ENCODE assay signal across 8 mouse cellular contexts in genomic region chr4:128961301-128962028, GRCm38 (mm10). TPM values are rescaled to one million over a fixed set of nuclear protein-coding genes. Genes with fewer than 3 reads are reported as not detected.
A peak's percentile ranks its signal among the peaks of the same experiment; 100 is the strongest.
DNase-seq lines count a peak whose midpoint lies in the region; ATAC-seq and TF ChIP-seq lines count a peak whose summit lies in the region.

No protein-coding gene starts in this region.

- intact Hi-C loops in heart, postnatal 10 days (cut with DNase I) = no loop called here

- no peak for ATAC-seq in heart, embryonic 12.5 days (ENCODE audit: insufficient number of reproducible peaks, low FRiP score)
- no peak for ATAC-seq in forebrain, embryonic 11.5 days (replicated peaks; ENCODE audit: low FRiP score)
- no peak for ATAC-seq in liver, embryonic 15.5 days (ENCODE audit: insufficient read depth)

- H3K4me3 ChIP-seq in heart, embryonic 12.5 days = peak overlapping the region; percentile 65
- peak overlapping the region; percentile 89 for H3K4me3 ChIP-seq in E14TG2a.4 (replicated peaks; ENCODE audit: low read length)
- H3K4me3 ChIP-seq in forebrain, embryonic 11.5 days (ENCODE audit: low read depth, low read length) = peak overlapping the region; percentile 69
- peak overlapping the region; percentile 58 for H3K4me3 ChIP-seq in liver, embryonic 15.5 days (replicated peaks)

- H3K36me3 ChIP-seq in heart, embryonic 12.5 days = no peaks in the 10 kb centered on the region
- H3K36me3 ChIP-seq in E14TG2a.4 (ENCODE audit: insufficient read depth, low read length) = peaks cover 16% of the 10 kb centered on the region
- no peaks in the 10 kb centered on the region for H3K36me3 ChIP-seq in forebrain, embryonic 11.5 days (ENCODE audit: control insufficient read depth, insufficient read depth, low read length)
- no peaks in the 10 kb centered on the region for H3K36me3 ChIP-seq in liver, embryonic 15.5 days (replicated peaks)

- no peaks in the 10 kb centered on the region for H3K9me3 ChIP-seq in heart, embryonic 12.5 days (replicated peaks)
- H3K9me3 ChIP-seq in E14TG2a.4 (ENCODE audit: low read length) = no peaks in the 10 kb centered on the region
- H3K9me3 ChIP-seq in forebrain, embryonic 11.5 days (ENCODE audit: control insufficient read depth, low read length) = no peaks in the 10 kb centered on the region
- H3K9me3 ChIP-seq in liver, embryonic 15.5 days (replicated peaks) = no peaks in the 10 kb centered on the region

- TF ChIP-seq CTCF in E14TG2a.4 (conservative IDR thresholded peaks at IDR 0.05; ENCODE audit: low read length) = no peak

- peak overlapping the region; percentile 95 for H3K4me2 ChIP-seq in heart, embryonic 12.5 days
- peak overlapping the region; percentile 91 for H3K4me2 ChIP-seq in forebrain, embryonic 11.5 days (ENCODE audit: low read depth, low read length, severe bottlenecking)
- H3K4me2 ChIP-seq in liver, embryonic 15.5 days = peak overlapping the region; percentile 75

- H3K27me3 ChIP-seq in heart, embryonic 12.5 days (replicated peaks) = peaks cover 46% of the 10 kb centered on the region
- H3K27me3 ChIP-seq in E14TG2a.4 (ENCODE audit: insufficient read depth, low read length) = peaks cover 22% of the 10 kb centered on the region
- peaks cover 5% of the 10 kb centered on the region for H3K27me3 ChIP-seq in forebrain, embryonic 11.5 days (ENCODE audit: control insufficient read depth, insufficient read depth, low read length)
- peaks cover 79% of the 10 kb centered on the region for H3K27me3 ChIP-seq in liver, embryonic 15.5 days

- peak overlapping the region; percentile 84 for H3K9ac ChIP-seq in heart, embryonic 12.5 days
- peak overlapping the region; percentile 83 for H3K9ac ChIP-seq in forebrain, embryonic 11.5 days (ENCODE audit: low read length)
- peak overlapping the region; percentile 42; the same call in 1 of the 2 replicates for H3K9ac ChIP-seq in liver, embryonic 15.5 days

- DNase-seq in heart, postnatal 10 days = no peak
- no peak for DNase-seq in forebrain, embryonic 11.5 days (ENCODE audit: low spot score)
- no peak for DNase-seq in urinary bladder, adult 2 months (ENCODE audit: low spot score)
- no peak for DNase-seq in thymus, postnatal 14 days
- DNase-seq in spleen, postnatal 10 days (ENCODE audit: low spot score in 2 of 2) = no peak

- 8% methylated on average over 16 of the region's 16 CpGs for WGBS in heart, embryonic 12.5 days
- 6% methylated on average over 16 of the region's 16 CpGs for WGBS in forebrain, embryonic 11.5 days
- 6% methylated on average over 16 of the region's 16 CpGs for WGBS in liver, embryonic 15.5 days (ENCODE audit: insufficient replicate concordance)

- peaks cover 23% of the 10 kb centered on the region for H3K4me1 ChIP-seq in heart, embryonic 12.5 days (replicated peaks)
- H3K4me1 ChIP-seq in E14TG2a.4 (replicated peaks; ENCODE audit: low read depth, low read length) = peaks cover 62% of the 10 kb centered on the region
- peaks cover 7% of the 10 kb centered on the region; the same call in 1 of the 2 replicates for H3K4me1 ChIP-seq in forebrain, embryonic 11.5 days (replicated peaks; ENCODE audit: control insufficient read depth, insufficient read depth, low read length)
- H3K4me1 ChIP-seq in liver, embryonic 15.5 days (replicated peaks) = peaks cover 17% of the 10 kb centered on the region

- no peak overlapping the region for H3K27ac ChIP-seq in heart, embryonic 12.5 days (ENCODE audit: poor library complexity, severe bottlenecking)
- no peak overlapping the region for H3K27ac ChIP-seq in forebrain, embryonic 11.5 days (ENCODE audit: low read depth, low read length)
- H3K27ac ChIP-seq in liver, embryonic 15.5 days (replicated peaks) = no peak overlapping the region

RNA-seq across cellular contexts. Expression of gene Azin2, which starts 0.8 kb away (rescaled TPM):
- polyA plus RNA-seq in heart, embryonic 12.5 days (2016; fragmentation: Nextera tagmentation; extraction: Ambion mirVana) = 6.8 and 7.4 TPM in 2 replicates
- 1 to 10 TPM; 5.8 to 6.0 TPM for total RNA-seq in heart, postnatal 10 days (2021)
- 11.5 TPM in 2 replicates for polyA plus RNA-seq in forebrain, embryonic 11.5 days (2014; fragmentation: Nextera tagmentation; extraction: Ambion mirVana)
- polyA plus RNA-seq in liver, embryonic 15.5 days (2015; fragmentation: Nextera tagmentation; extraction: Ambion mirVana) = 0.71 and 0.77 TPM in 2 replicates
- polyA plus RNA-seq in urinary bladder, adult 2 months (2012; rRNA removed) = 18.8 and 18.9 TPM in 2 replicates

RNA-seq across cellular contexts. Expression of gene Ak2, which starts 30.3 kb away (rescaled TPM):
- polyA plus RNA-seq in heart, embryonic 12.5 days (2016; fragmentation: Nextera tagmentation; extraction: Ambion mirVana) = 164 and 167 TPM in 2 replicates
- 10 to 100 TPM; 91.3 to 93.4 TPM for total RNA-seq in heart, postnatal 10 days (2021)
- polyA plus RNA-seq in forebrain, embryonic 11.5 days (2014; fragmentation: Nextera tagmentation; extraction: Ambion mirVana) = 173 and 174 TPM in 2 replicates
- polyA plus RNA-seq in liver, embryonic 15.5 days (2015; fragmentation: Nextera tagmentation; extraction: Ambion mirVana) = 119 and 121 TPM in 2 replicates
- polyA plus RNA-seq in urinary bladder, adult 2 months (2012; rRNA removed) = 59.2 and 75.5 TPM in 2 replicates
